Mouse (Mus musculus): ENCODE data around the gene Mpv17l. TPM values are rescaled to one million over a fixed set of nuclear protein-coding genes. Genes with fewer than 3 reads are reported as not detected.
A peak's percentile ranks its signal among the peaks of the same experiment; 100 is the strongest.
"Not testable (repeated sequence)": the region's sequence is repeated elsewhere in the genome, so short reads cannot be mapped to it uniquely, and the experiment has no call there.

Gene Mpv17l
- total RNA-seq, 2 experiments from 2014 or later: 64.8 to 68.0 TPM

GRCm38 (mm10) chr16:13922499-13922898 is 19.5 kb downstream of the Mpv17l start:
- DNase-seq (ENCODE audit: low spot score in 2 of 2); intact Hi-C loops (cut with DNase I): not testable (repeated sequence)

GRCm38 (mm10) chr16:13922966-13923365 is 20.0 kb downstream of the Mpv17l start:
- intact Hi-C loops (cut with DNase I); DNase-seq (ENCODE audit: low spot score in 2 of 2): not testable (repeated sequence)

- no peak for DNase-seq (ENCODE audit: low spot score in 2 of 2)
- intact Hi-C loops (cut with DNase I): no loop called here
These were observed 24.6 kb downstream of the Mpv17l start for GRCm38 (mm10) chr16:13927456-13928075.

GRCm38 (mm10) chr16:13940139-13940846 is 37.3 kb downstream of the Mpv17l start:
- DNase-seq (ENCODE audit: low spot score in 2 of 2): peak; percentile 83 to 93
- intact Hi-C loops (cut with DNase I): loop anchor here (2.0 to 5.0 kb wide), 2 partner anchors 47 to 167 kb away; partner anchors contain the start of genes 2900011O08Rik and Ifitm7

GRCm38 (mm10) chr16:13940847-13941395 is 38.0 kb downstream of the Mpv17l start:
- intact Hi-C loops (cut with DNase I): loop anchor here (2.0 to 5.0 kb wide), 2 partner anchors 46 to 166 kb away; partner anchors contain the start of genes 2900011O08Rik and Ifitm7
- no peak for DNase-seq (ENCODE audit: low spot score in 2 of 2)

- intact Hi-C loops (cut with DNase I): loop anchor here (5.0 kb wide), 1 partner anchor 163 kb away; no protein-coding TSS in a partner anchor
- DNase-seq (ENCODE audit: low spot score in 2 of 2): no peak
These were observed 41.2 kb downstream of the Mpv17l start for GRCm38 (mm10) chr16:13944178-13944577.

- intact Hi-C loops (cut with DNase I): loop anchor here (5.0 kb wide), 1 partner anchor 163 kb away; no protein-coding TSS in a partner anchor
- no peak for DNase-seq (ENCODE audit: low spot score in 2 of 2)
These were observed 41.8 kb downstream of the Mpv17l start for GRCm38 (mm10) chr16:13944752-13945151.

- intact Hi-C loops (cut with DNase I): no loop called here
- DNase-seq (ENCODE audit: low spot score in 2 of 2): no peak
These were observed 42.2 kb downstream of the Mpv17l start for GRCm38 (mm10) chr16:13945153-13945552.

GRCm38 (mm10) chr16:13946306-13946705 is 43.3 kb downstream of the Mpv17l start:
- intact Hi-C loops (cut with DNase I): no loop called here
- no peak for DNase-seq (ENCODE audit: low spot score in 2 of 2)

- intact Hi-C loops (cut with DNase I): no loop called here
These were observed 48.3 kb downstream of the Mpv17l start for GRCm38 (mm10) chr16:13951245-13951644.

GRCm38 (mm10) chr16:13962053-13962452 is 59.1 kb downstream of the Mpv17l start:
- intact Hi-C loops (cut with DNase I): no loop called here
- DNase-seq (ENCODE audit: low spot score in 2 of 2): no peak

More at GRCm38 (mm10) chr16:13951245-13951644, 48.3 kb downstream of the Mpv17l start:
- no peak for DNase-seq (ENCODE audit: low spot score in 2 of 2)

- intact Hi-C loops (cut with DNase I): no loop called here
- DNase-seq (ENCODE audit: low spot score in 2 of 2): no peak
These were observed 66.1 kb downstream of the Mpv17l start for GRCm38 (mm10) chr16:13969096-13969495.

GRCm38 (mm10) chr16:13972051-13972450 is 69.1 kb downstream of the Mpv17l start:
- no peak for DNase-seq (ENCODE audit: low spot score in 2 of 2)
- intact Hi-C loops (cut with DNase I): no loop called here

GRCm38 (mm10) chr16:13976358-13976896 is 73.5 kb downstream of the Mpv17l start:
- intact Hi-C loops (cut with DNase I): not testable (repeated sequence)

GRCm38 (mm10) chr16:13977026-13977425 is 74.1 kb downstream of the Mpv17l start:
- intact Hi-C loops (cut with DNase I); DNase-seq (ENCODE audit: low spot score in 2 of 2): not testable (repeated sequence)

More at GRCm38 (mm10) chr16:13976358-13976896, 73.5 kb downstream of the Mpv17l start:
- DNase-seq (ENCODE audit: low spot score in 2 of 2): not testable (repeated sequence)

GRCm38 (mm10) chr16:13981726-13982125 is 78.8 kb downstream of the Mpv17l start:
- intact Hi-C loops (cut with DNase I); DNase-seq (ENCODE audit: low spot score in 2 of 2): not testable (repeated sequence)

GRCm38 (mm10) chr16:13983161-13983560 is 80.2 kb downstream of the Mpv17l start:
- no peak for DNase-seq (ENCODE audit: low spot score in 2 of 2)
- intact Hi-C loops (cut with DNase I): no loop called here

GRCm38 (mm10) chr16:13986197-13986573 is 83.2 kb downstream of the Mpv17l start:
- intact Hi-C loops (cut with DNase I): loop anchor here (2.0 to 5.0 kb wide), 3 partner anchors 45 to 101 kb away; partner anchors contain the start of genes Mpv17l and Pdxdc1
- no peak for DNase-seq (ENCODE audit: low spot score in 2 of 2)

- peak; percentile 69 to 80 for DNase-seq (ENCODE audit: low spot score in 2 of 2)
- intact Hi-C loops (cut with DNase I): loop anchor here (2.0 to 5.0 kb wide), 3 partner anchors 46 to 100 kb away; partner anchors contain the start of genes Mpv17l and Pdxdc1
These were observed 83.9 kb downstream of the Mpv17l start, which contains the start of the genes 2900011O08Rik and Ifitm7 for GRCm38 (mm10) chr16:13986574-13987478. TSS of gene 2900011O08Rik (plus strand) at chr16:13986604. TSS of gene Ifitm7 (minus strand) at chr16:13986888.
